Mouse (Mus musculus) embryonic facial prominence, embryonic 13.5 days (tissue): Measurements from ENCODE around the gene Fkbp1a. TPM values are rescaled to one million over a fixed set of nuclear protein-coding genes. Genes with fewer than 3 reads are reported as not detected.
A peak's percentile ranks its signal among the peaks of the same experiment; 100 is the strongest.

Source experiments
- ATAC-seq: fragments of 200-750 bp; cut with Nextera tagmentation; 2 replicates; pipeline ENCODE4 v1.8.0; 2017; ENCODE audit warnings: low read depth; ENCODE audit not compliant: insufficient number of reproducible peaks, insufficient read depth, low FRiP score, low TSS enrichment
- H3K27ac ChIP-seq: fragments of 300-500 bp; sonication (generic); 2 replicates; pipeline ENCODE4 v1.5.1; 2015; ENCODE audit warnings: moderate library complexity, mild to moderate bottlenecking, inconsistent platforms
- H3K27me3 ChIP-seq: fragments of 300-500 bp; sonication (generic); 2 replicates; pipeline ENCODE4 v1.6.1; 2015; ENCODE audit warnings: mild to moderate bottlenecking, inconsistent platforms
- H3K36me3 ChIP-seq: fragments of 300-500 bp; sonication (generic); 2 replicates; pipeline ENCODE4 v1.6.1; 2015; ENCODE audit warnings: mild to moderate bottlenecking, inconsistent platforms
- H3K4me1 ChIP-seq: fragments of 300-500 bp; sonication (generic); 2 replicates; pipeline ENCODE4 v1.6.1; 2015; ENCODE audit warnings: inconsistent platforms
- H3K4me2 ChIP-seq: fragments of 300-500 bp; sonication (generic); 2 replicates; pipeline ENCODE4 v1.6.1; 2015; ENCODE audit warnings: moderate library complexity, mild to moderate bottlenecking, inconsistent platforms
- H3K4me3 ChIP-seq: fragments of 300-500 bp; sonication (generic); 2 replicates; pipeline ENCODE4 v1.5.1; 2015; ENCODE audit warnings: mild to moderate bottlenecking, inconsistent platforms
- H3K9ac ChIP-seq: fragments of 300-500 bp; sonication (generic); 2 replicates; pipeline ENCODE4 v1.6.1; 2015; ENCODE audit warnings: mild to moderate bottlenecking, inconsistent platforms
- H3K9me3 ChIP-seq: fragments of 300-500 bp; sonication (generic); 2 replicates; pipeline ENCODE4 v1.6.1; 2016; ENCODE audit warnings: inconsistent platforms
- WGBS: fragments of 180-500 bp; shearing (Covaris S2); methylation state at CpG from one replicate; pipeline ENCODE4 v1.1.7; 2015; ENCODE audit warnings: mixed read lengths; 5-methylcytosine and 5-hydroxymethylcytosine counted together
- polyA plus RNA-seq: library from polyadenylated mRNA; unstranded; fragments of >200 nt; fragmentation: Nextera tagmentation; extraction: Ambion mirVana; gene quantifications from 2 replicates; pipeline ENCODE4 v1.2.1, GENCODE M21; 2015

Fkbp1a gene
- polyA plus RNA-seq: 479 and 483 TPM in 2 replicates

DNA sequence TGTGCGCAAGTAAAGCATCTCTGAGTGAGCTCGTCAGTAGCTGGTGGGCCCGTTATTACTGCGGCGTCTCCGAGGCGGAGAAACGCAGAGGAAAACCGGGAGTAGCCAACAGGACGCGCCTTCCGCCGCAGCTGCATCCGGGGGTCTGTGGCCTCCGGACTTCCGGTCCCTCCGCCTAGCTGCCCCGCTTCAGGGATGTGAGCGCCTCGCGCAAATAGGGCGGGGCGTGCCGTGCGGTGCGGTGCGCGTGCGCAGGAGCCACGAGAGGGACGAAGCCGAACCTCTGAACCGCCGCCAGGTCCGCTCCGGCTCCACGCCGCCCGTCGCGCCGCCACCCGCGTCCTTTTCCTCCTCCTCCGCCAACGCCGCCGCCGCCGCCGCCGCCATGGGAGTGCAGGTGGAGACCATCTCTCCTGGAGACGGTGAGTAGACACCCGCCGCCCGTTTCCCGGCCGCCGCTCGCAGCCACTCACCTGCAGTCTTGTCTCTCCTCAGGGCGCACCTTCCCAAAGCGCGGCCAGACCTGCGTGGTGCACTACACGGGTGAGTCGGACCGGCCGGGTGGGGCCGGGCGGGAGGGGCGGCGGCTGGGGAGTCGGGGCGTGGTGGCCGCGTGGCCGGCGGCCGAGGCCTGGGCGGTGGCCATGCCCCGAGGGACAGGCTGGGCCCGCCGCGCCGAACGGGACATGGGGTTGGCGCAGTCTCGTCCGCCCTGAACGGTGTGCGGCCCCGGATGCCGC is at the start of gene Fkbp1a:
Fkbp1a (plus strand) TSS at position 161 of the 740 bp plus-strand sequence.
- H3K9me3 ChIP-seq: no peaks in the 10 kb centered on the region
- under 1% methylated on average over 70 of the region's 93 CpGs for WGBS
- peak within 1 kb of the TSS; percentile 93 for H3K9ac ChIP-seq

DNA sequence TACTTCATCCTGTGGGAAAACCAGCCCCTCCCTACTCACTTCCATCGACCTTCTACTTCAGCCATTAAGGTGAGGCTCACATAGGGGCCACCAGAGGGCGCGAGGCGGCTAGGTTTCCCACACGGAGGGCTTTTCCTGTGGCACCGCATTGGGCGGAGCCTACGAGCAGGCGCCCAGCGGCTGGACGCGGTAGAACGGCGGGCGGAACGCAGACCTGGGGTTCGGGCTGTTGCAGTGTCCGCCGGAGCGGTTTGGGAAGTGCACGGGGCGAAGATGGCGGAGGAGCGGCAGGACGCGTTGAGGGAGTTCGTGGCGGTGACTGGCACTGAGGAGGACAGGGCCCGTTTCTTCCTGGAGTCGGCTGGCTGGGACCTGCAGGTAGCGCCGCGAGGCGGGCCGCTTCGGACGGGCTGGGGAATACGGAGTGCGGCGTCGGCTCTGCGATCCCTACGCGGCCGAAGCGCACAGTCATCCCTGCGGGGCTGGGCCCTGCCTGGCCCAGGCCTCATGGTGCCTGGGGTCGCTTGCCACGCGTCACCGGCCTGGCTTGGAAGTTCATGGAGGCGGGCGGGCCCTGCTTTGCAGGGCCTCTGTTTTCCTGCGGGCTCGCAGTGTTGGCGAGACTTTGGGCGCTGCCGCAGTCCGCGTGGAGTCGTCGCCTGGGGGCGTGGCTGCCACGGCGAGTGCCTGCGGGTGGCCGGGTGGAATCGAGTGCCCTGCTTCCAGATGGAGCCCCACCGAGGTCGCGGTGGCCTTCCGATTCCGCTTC is 48.1 kb upstream of the Fkbp1a start, which contains the start of gene Nsfl1c:
Nsfl1c (plus strand) TSS at position 148 of the 769 bp plus-strand sequence.
- ATAC-seq: peak; percentile 98
- peaks cover 20% of the 10 kb centered on the region for H3K4me1 ChIP-seq
- WGBS: under 1% methylated on average over 73 of the region's 73 CpGs
- peak within 1 kb of the TSS; percentile 96 for H3K9ac ChIP-seq
- no peaks in the 10 kb centered on the region for H3K27me3 ChIP-seq
- peak within 1 kb of the TSS; percentile 77 for H3K4me2 ChIP-seq
- H3K27ac ChIP-seq: peak within 1 kb of the TSS; percentile 62; the same call in 1 of the 2 replicates
- H3K36me3 ChIP-seq: peaks cover 25% of the 10 kb centered on the region
- peak within 1 kb of the TSS; percentile 97 for H3K4me3 ChIP-seq
- no peaks in the 10 kb centered on the region for H3K9me3 ChIP-seq

More for the DNA sequence above, at the start of gene Fkbp1a:
- Histone ChIP-seq H3K36me3 (peaks cover 32% of the 10 kb centered on the region), H3K4me1 (peaks cover 31% of the 10 kb centered on the region), H3K27me3 (no peaks in the 10 kb centered on the region), H3K4me3 (peak within 1 kb of the TSS; percentile 98), H3K4me2 (peak within 1 kb of the TSS; percentile 76), H3K27ac (peak within 1 kb of the TSS; percentile 86)
- ATAC-seq: peak; percentile 94

DNA sequence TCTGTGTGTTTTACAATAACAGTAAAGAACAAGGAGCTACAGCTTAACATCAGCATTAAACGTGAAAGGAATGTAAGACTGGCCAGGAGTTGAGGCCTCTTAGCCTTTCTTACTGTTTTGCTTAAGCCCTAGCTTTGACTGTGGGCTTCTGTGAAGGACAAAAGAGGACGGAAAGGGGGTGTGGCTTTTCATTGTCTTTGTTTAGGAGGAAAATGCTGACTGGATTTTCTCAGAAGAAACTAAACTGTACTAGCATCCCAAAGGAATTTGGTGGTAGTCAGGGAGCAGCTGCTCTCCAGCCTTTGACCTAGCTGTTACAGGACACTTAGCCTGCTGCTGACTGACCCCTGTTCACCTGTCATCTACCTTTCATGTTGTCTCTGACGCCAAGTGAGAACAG is 43.9 kb upstream of the Fkbp1a start:
- 56% methylated on average over 3 of the region's 3 CpGs for WGBS
- Histone ChIP-seq H3K9ac (no peak overlapping the region), H3K27ac (no peak overlapping the region), H3K27me3 (no peaks in the 10 kb centered on the region), H3K4me3 (no peak overlapping the region), H3K9me3 (no peaks in the 10 kb centered on the region), H3K36me3 (peaks cover 59% of the 10 kb centered on the region), H3K4me2 (no peak overlapping the region), H3K4me1 (peaks cover 20% of the 10 kb centered on the region)
- no peak for ATAC-seq

DNA sequence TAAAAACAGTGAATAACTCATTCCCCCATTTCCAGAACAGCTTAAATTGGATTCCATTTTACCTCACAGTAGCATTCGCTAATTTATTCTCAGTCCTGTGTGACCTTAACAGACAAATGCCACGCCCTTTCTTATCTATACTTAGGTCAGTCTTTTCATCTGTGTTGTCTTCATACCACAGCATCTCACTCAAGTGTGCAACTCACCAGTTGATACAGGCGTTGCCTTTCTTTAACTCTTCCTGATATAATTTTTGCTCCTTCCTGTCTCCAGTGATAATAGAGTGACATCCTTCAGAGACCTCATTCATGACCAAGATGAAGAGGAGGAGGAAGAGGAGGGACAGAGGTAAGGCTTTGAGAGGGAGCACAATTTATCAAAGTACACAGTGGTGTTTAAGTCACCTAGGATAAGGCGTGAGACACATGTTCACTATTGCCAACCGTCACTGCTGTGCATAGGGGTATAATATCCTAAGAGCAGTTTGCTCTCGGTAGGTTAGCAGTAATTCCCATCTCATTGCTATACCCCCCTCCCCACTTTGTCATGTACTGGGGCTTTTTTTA is 41.8 kb upstream of the Fkbp1a start:
- H3K27ac ChIP-seq: no peak overlapping the region
- ATAC-seq: no peak
- 86% methylated on average over 6 of the region's 6 CpGs for WGBS

DNA sequence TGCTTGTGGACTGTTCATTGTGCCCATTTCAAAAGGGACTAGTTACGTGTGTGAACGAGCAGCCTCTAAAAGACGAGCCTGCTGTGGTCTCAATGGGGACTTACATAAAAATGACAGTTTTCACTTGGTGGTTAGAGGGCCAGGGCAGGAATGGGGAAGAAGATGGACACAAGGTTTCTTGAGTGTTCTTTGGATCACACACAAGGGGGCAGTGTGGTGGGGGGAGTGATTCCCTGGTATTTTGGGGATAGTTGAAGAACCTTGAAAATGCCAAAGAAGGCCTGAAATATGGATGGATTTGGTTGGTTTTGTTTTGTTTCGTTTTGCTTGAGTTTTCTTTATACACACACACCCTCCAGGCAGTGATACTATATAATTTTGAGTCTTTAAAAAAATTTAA is 38.1 kb upstream of the Fkbp1a start:
- Histone ChIP-seq H3K4me3 (no peak overlapping the region), H3K9me3 (no peaks in the 10 kb centered on the region), H3K9ac (no peak overlapping the region), H3K27ac (no peak overlapping the region), H3K4me2 (no peak overlapping the region), H3K4me1 (no peaks in the 10 kb centered on the region), H3K36me3 (peaks cover 80% of the 10 kb centered on the region), H3K27me3 (no peaks in the 10 kb centered on the region)
- WGBS: 87% methylated on average over 4 of the region's 4 CpGs
- no peak for ATAC-seq

More for the DNA sequence above, 41.8 kb upstream of the Fkbp1a start:
- no peaks in the 10 kb centered on the region for H3K27me3 ChIP-seq
- H3K4me2 ChIP-seq: no peak overlapping the region
- no peak overlapping the region for H3K4me3 ChIP-seq
- peaks cover 11% of the 10 kb centered on the region for H3K4me1 ChIP-seq
- H3K9ac ChIP-seq: no peak overlapping the region
- H3K9me3 ChIP-seq: no peaks in the 10 kb centered on the region
- H3K36me3 ChIP-seq: peaks cover 78% of the 10 kb centered on the region

DNA sequence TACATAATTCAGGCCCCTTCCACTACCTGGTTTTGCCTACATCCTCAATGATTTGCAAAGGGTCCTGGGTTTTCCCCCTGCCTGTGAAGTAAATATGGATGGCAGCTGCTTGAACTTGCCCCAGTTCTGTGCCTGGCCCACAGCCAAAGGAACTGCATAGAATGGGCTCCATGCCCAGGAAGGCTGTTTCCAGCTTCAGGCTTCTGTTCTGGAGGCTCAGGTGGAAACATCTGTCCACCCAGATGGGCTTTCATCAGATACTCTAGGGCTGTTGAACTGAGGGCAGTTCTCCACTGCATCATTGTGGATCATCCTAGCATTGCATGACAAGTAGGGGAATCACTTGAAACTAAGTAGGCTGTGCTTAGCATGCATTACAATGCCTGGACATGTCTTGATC is 30.1 kb upstream of the Fkbp1a start:
- 0 out of 2 replicates have a peak, but pooled peaks cover 4% of the 10 kb centered on the region for H3K4me1 ChIP-seq
- H3K9me3 ChIP-seq: no peaks in the 10 kb centered on the region
- H3K27me3 ChIP-seq: no peaks in the 10 kb centered on the region
- H3K9ac ChIP-seq: no peak overlapping the region
- H3K36me3 ChIP-seq: peaks cover 91% of the 10 kb centered on the region
- no peak overlapping the region for H3K4me2 ChIP-seq
- H3K27ac ChIP-seq: no peak overlapping the region
- no peak overlapping the region for H3K4me3 ChIP-seq
- peak; percentile 60; the same call in 1 of the 2 replicates for ATAC-seq

DNA sequence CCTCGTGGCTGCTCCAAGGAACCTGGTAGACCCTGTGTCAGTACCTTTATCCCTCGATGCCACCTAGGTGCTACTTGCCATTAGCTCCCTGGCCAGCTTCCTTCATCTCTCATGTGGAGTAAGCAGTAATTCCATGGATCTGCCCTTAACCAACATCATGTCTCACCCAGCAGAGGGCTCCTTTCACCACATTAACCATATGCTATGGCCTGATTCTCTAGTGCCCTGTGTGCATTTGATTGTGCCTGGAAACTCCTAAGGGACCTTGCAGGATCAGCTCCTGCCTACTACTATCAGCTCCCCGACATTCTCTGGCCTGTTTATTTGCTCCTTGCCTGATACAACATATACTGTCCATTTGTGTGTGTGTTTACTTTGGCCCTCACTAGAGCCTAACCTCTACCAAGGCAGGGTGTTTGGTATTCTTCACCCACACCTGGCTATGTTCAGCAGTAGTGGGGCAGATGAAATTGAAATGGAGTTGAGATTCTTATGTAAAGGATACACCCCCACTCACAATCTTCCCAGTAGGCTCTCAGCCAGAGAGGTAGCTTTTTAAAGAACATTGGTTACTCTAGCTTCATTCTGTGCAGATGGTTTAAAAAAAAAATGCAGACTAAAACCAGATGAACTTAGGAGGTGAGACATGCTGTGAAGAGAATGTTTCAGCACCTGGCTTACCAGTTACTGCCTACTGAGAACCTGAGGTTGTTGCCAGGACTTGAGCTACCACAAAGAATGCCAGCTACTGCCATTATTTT is 28.6 kb upstream of the Fkbp1a start:
- H3K27me3 ChIP-seq: no peaks in the 10 kb centered on the region
- H3K4me1 ChIP-seq: 0 out of 2 replicates have a peak, but pooled peaks cover 4% of the 10 kb centered on the region
- H3K9me3 ChIP-seq: no peaks in the 10 kb centered on the region
- H3K36me3 ChIP-seq: peaks cover 85% of the 10 kb centered on the region
- no peak for ATAC-seq
- no peak overlapping the region for H3K4me3 ChIP-seq
- no peak overlapping the region for H3K27ac ChIP-seq
- WGBS: 88% methylated on average over 3 of the region's 3 CpGs
- no peak overlapping the region for H3K4me2 ChIP-seq
- no peak overlapping the region for H3K9ac ChIP-seq

DNA sequence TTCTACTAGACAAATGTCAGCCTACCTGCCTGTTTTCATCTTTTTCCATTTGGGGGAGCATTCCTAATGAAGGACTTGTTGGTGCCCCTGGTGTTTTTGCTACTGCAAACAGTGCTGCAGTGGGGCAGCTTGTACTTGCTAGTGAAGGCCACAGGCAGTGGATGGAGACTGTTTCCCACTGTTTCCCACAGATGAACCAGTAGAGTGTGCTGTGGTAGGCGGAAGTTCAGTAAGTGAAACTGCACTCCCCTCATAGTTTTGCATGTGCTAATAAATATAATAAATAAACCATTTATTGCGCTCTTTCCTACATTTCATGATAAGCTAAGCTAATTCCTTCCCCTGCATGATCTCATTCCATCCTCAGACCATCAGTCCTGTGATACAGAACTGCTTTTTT is 23.3 kb upstream of the Fkbp1a start:
- peaks cover 52% of the 10 kb centered on the region for H3K36me3 ChIP-seq
- H3K4me1 ChIP-seq: no peaks in the 10 kb centered on the region
- no peak overlapping the region for H3K27ac ChIP-seq
- WGBS: 92% methylated on average over 2 of the region's 2 CpGs
- H3K4me3 ChIP-seq: no peak overlapping the region
- no peak for ATAC-seq
- H3K27me3 ChIP-seq: no peaks in the 10 kb centered on the region
- no peak overlapping the region for H3K4me2 ChIP-seq
- H3K9me3 ChIP-seq: no peaks in the 10 kb centered on the region
- H3K9ac ChIP-seq: no peak overlapping the region

DNA sequence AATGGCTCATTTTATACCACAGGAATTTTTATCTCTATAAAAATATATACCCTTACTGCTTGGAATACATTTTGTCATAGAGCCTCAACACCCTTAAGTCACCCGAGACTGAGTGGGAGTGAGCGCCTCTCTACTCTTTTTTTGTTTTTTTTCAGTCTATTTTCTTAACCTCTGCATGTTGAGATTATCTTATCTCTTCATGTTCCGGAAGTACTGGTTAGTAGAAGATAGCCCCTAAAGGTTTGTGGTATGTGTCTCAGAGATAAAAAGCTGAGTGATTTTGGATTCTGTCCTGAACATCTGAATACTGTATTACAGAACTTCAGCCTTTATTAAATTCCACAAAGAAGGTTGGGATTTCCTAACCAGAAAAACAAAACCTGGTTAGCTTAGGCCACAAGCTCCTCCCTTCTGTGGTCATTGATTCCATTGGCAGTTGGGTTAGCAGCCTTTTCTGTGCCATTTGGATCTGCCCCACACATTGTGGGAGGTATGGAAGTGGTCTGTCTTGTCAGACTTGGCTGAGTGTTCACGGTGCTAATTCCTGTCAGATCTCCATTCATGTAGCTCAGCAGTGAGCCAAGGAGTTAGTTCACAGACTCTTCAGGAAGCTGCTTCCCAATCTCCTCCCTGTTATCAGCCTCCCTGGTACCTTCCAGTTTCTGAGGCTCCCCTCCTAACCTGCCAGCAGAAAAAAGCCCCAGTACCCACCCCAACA is 17.8 kb upstream of the Fkbp1a start:
- H3K9ac ChIP-seq: no peak overlapping the region
- H3K27ac ChIP-seq: no peak overlapping the region
- H3K27me3 ChIP-seq: no peaks in the 10 kb centered on the region
- H3K4me2 ChIP-seq: no peak overlapping the region
- no peak overlapping the region for H3K4me3 ChIP-seq
- no peak for ATAC-seq
- H3K4me1 ChIP-seq: no peaks in the 10 kb centered on the region
- WGBS: 67% methylated on average over 4 of the region's 4 CpGs
- no peaks in the 10 kb centered on the region for H3K9me3 ChIP-seq
- H3K36me3 ChIP-seq: peaks cover 19% of the 10 kb centered on the region

DNA sequence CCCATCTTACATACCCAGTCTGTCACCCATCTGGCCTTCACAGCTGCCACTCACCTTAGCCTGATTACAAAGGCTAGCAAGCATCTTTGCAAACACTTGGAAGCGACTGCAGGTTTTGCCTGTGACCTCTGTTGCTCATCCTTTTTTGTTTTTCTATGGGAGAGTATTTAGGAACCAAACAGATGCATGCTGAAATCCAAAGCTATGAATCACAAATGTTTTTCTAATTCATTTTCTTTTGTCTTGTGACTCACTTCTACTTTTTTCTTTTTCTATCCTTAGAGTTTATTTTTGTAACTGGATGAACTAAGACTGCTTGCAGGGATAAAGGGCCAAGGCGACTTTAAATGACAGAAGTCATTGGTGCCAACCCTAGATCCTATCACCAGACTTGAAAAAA is 16.8 kb upstream of the Fkbp1a start:
- WGBS: 68% methylated on average over 2 of the region's 2 CpGs
- no peak for ATAC-seq
- Histone ChIP-seq H3K9ac (no peak overlapping the region), H3K36me3 (peaks cover 9% of the 10 kb centered on the region), H3K4me2 (no peak overlapping the region), H3K4me1 (no peaks in the 10 kb centered on the region), H3K27ac (no peak overlapping the region), H3K9me3 (no peaks in the 10 kb centered on the region), H3K27me3 (no peaks in the 10 kb centered on the region), H3K4me3 (no peak overlapping the region)

DNA sequence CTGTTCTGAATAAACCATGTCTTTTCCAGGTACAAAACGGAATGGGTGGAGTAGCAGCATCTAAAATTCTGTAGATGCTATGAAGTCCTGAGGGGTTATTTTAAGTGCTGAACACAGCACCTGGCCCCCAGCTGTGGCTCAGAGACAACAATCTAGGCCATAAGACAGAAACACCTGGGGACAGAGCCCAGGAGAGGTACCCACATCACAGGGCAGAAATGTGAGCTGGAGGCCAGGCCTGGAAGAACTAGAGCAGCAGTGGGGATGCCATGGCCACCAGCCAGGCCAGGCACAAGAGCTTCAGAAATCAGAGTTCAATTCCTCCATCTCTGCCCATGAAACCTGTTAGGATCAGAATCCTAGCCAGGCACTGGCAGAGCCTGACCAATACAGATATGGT is 14.2 kb upstream of the Fkbp1a start:
- Histone ChIP-seq H3K4me1 (no peaks in the 10 kb centered on the region), H3K9ac (no peak overlapping the region), H3K4me3 (no peak overlapping the region), H3K27ac (no peak overlapping the region), H3K36me3 (no peaks in the 10 kb centered on the region), H3K9me3 (no peaks in the 10 kb centered on the region), H3K4me2 (no peak overlapping the region), H3K27me3 (no peaks in the 10 kb centered on the region)
- ATAC-seq: no peak
- 59% methylated on average over 1 of the region's 1 CpGs for WGBS
